Mouse (Mus musculus): ENCODE results near the gene Pfn3. TPM values are rescaled to one million over a fixed set of nuclear protein-coding genes. Genes with fewer than 3 reads are reported as not detected.

The Pfn3 gene
- total RNA-seq, 2 experiments from 2014 or later = not detected

DNA sequence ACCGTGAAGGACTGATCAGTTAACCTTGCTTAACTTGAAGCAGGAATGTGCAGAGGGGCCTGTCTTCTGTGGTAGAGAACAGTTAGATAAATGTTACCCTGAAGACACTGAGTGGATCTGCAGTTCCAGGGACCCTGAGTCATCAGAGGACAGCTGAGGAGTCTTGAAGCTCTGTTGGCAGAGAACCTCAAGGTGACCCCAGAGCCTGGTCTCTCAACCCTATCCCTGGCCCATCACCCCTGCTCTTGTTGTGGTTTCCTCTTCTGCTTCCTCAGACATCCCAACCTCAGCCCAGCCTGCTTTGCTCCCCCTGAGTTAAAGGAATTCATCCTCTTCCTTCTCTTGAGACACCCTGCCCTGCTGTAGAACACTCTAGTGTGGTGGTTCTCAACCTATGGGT is 16.9 kb downstream of the Pfn3 start, which contains the start of gene Slc34a1:
Slc34a1 (plus strand) TSS at position 100 of the 400 bp plus-strand sequence.
- DNase-seq = no peak

DNA sequence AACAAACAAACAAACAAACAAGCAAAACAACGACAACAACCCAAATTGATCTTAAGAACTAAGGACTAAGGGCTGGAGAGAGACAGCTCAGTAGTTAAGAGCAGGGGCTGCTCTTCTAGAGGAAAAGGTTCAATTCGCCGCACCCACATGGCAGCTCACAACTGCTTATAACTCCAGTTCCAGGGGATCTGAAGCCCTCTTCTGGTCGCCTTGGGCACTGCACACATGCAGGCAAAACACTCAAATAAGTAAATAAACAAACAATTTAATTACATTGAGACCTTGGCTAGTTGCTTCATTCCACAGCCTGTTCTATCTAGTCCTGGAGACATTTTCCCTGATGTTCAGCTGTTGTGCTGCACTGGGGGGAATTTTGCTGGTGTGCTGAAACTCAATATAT is 22.1 kb downstream of the Pfn3 start:
- DNase-seq = no peak

DNA sequence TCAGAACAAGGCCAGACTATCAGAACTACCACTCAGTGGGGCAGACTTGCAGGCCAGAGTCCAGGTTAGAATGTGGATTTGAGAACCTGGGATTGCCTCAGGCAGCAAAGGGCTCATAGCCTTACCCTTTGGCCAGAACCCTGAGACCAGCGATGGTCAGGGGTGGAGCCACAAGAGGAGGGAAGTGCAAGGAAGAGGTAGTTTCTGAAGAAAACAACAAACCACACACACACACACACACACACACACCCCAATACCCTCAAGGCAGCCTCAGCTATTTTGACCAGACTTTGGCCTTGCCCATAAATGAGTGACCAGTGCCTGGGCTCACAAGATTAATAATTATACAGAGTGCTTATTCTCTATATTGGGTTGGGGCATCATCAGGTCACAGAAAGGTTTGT is 23.4 kb downstream of the Pfn3 start:
- DNase-seq = no peak

DNA sequence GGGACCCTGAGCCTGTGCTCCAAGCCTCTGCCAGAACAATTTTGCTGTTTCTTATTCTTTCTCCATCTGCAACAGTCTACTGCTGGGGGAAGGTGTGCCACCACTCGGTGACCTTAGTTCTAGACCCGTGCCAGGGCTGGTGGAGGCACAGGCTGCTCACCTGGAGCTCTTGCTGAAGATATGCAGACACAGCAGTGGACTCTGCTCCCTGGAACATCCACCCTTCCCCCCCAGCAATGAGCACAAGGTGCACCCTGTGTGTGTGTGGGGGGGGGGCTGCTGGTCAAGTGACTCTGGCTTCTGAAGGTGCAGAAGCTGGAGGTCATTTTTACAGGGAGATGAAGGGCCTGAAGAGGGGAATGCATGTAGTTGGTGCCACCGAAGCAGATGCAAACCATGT is 24.4 kb downstream of the Pfn3 start:
- DNase-seq = no peak

DNA sequence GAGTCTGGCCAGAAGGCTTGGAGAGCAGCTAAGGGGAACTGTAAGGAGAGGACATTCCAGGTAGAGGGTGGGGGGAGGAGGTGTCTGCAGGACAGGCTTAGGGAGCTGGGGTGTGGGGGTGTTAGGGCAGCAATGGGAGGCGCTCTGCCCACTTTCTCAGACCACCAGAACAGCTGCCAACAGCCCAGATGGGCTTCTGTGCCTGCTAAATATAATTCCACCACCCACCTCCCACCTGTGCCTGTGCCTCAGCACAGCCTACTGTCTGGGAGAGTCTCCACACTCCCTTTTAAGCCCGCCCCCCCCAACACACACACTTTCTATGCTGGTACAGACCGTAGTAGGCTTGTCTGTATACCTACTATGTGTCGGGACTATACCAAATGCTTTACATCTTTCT is 33.2 kb downstream of the Pfn3 start:
- DNase-seq = no peak

DNA sequence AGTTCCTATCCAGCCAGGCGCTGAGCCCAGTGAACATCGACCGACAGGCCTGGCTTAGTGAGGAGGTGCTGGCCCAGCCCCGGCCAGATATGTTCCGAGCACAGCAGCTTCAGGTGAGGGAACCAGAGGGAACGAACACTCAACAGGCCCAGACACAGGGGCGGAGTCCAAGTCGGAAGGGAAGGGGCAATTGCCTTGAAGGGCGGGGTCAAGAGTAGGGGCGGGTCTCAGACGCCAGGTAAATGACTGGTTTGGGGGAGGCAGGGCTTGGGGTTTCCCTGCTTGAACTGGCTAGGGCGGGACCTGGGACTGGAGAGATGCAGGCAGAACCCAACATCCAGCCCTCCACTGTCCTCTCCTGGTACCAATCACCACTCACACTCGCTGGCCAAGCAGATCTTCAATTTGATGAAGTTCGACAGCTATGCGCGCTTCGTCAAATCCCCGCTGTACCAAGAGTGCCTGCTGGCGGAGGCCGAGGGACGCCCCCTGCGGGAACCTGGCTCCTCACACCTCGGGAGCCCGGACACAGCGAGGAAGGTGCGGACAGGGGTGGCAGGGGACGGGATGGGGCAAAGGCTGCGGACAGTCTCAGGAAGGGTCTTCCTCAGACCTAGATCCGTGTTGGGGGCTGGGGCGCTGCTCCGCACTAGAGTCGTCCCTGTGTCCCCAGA is 36.0 kb downstream of the Pfn3 start:
- DNase-seq = no peak

DNA sequence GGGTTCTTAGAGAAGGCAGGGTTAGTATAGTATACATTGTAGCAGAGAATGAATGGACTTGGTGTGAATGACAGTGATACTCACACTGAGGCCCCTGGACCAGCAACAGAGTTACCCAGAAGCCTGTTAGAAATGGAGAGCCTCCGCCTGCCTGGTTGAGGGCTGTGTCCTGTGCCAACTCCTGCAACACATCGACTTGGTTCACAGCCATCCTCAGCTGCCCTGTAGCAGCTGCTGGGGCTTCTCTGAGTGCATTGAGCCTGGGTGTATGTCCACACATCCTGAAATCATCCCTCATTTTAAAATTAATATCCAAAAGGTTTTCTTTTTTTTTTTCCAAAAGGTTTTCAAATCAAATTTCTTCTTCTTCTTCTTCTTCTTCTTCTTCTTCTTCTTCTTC is 39.2 kb downstream of the Pfn3 start:
- DNase-seq = no peak

DNA sequence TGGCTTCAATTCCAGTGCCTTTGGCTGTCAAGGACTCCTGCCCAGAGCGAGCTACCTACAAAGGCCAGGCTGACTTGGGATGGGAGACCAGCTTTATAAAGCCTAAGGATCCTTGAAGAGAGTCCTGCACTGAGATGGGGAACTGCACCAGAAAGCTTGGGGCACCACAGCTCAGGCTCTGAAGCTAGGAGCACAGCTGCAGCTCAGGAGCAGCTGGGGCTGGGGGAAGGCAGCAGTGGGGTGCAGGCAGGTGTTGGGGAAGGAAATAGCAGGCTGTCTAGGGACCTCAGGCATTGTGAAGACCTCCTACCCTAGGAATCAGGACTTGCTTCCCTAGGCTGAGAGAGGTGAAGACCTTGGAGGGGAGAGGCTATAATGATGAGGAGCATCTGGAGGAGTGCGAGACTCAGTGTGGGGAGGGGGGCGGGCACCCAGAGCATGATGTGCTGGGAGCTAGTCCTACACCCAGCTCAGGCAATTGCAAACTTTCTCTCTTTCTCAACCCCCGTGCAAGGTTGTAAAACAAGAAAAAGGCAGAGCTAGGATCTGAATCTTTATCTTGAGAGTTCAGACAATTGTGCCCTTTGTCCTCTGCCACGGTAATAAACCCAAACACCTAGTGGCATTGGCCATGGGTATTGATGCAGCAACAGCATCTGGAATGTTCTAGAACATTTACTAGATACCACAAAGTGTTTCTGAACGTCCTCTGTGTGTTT is 40.7 kb downstream of the Pfn3 start:
- no peak for DNase-seq

DNA sequence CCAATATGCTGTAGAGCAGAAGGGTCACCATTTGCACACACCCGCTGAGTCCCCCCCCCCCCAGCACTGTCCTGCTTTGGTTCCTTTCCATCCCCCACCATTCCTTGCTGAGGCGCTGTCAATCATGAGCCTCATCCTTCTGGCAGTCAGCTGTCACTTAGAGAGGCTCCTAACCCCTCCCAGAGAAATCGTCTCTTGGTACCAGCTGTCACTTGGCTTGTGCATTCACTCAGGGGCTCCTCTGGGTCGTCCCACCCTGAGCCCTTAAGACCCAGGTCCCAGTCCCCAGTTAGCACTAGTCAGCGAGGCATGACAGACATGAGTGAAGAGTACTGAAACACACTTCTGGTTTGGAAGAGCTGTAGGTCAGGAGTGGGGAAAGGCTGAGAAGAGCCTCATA is 43.3 kb downstream of the Pfn3 start:
- no peak for DNase-seq

DNA sequence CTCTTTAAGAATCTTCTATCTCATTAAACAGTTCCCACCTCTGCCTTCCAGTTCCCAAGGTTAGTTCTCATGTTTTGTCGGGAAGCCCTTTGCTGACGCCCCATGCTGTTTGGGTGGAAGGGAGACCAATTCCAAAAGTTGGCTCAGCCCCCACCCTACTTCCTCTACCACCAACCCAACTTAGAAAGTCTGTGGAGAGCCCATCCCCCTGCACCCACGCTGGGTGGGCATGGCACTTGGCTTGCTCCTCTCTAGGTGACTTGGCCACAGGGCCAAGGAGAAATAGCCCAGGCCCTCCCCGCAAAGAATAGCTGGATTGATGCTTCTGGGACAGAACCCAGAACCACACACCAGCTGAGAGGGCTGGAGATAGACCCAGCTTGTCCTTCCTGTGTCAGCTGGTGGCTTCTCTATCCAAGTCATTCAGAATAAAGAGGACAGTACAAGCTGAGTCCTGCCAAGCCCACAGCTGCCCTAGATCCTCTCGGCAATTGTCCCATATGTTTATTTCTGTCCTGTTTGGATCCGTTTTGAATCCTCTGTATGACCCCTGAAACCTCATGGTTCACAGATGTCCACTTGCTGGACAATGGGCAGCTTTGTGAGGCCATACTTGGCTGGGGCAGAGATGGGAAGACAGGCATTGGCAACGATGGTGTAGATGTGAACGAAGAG is 43.9 kb downstream of the Pfn3 start:
- no peak for DNase-seq

DNA sequence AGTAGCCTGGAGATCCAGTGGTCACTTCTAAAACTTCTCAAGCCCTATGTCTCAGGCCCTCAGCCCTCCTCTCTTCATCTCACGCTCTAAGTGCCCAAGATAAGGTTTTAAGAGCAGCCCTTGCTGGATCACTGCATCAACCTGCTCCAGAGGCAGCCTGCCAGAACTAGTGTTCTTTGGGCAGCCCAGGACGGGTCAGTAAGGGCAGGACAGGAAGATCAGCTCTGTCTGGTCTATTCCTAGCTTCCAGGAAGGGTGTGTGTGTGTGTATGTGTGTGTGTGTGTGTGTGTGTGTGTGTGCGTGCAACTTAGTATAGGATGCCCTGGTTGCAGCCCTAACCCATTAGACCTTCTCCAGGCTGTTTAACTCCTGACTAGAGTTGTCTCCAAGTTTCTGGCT is 44.8 kb downstream of the Pfn3 start:
- DNase-seq = no peak

DNA sequence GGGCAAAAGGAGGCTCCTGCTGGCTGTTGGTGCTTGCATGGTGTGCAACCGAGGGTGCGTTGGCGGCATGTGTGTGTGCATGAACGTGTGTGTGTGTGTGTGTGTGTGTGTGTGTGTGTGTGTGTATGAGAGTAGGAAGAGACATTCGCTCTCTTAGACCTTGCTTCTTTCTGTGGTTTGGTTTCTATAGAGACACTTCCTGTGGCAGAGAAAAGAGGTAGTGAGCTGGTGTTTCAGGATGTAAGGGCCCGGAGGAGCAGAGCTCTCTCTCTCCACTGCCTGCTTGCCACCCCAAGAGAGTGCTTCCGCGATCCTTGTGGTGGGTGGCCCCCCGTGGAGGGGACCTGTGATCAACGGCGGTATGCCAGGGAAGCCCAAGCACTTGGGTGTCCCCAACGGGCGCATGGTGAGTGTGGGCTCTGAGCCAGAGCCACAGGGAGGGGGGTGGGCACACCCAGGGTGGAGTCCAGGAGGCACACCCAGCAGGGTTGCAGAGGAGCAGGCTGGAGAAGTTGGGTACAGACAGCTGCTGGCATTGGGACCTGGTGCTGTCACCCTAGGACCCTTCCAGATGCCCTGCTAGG is 45.4 kb downstream of the Pfn3 start, which contains the start of gene Rgs14:
Rgs14 (plus strand) TSS at position 202 of the 584 bp plus-strand sequence.
- DNase-seq = no peak

DNA sequence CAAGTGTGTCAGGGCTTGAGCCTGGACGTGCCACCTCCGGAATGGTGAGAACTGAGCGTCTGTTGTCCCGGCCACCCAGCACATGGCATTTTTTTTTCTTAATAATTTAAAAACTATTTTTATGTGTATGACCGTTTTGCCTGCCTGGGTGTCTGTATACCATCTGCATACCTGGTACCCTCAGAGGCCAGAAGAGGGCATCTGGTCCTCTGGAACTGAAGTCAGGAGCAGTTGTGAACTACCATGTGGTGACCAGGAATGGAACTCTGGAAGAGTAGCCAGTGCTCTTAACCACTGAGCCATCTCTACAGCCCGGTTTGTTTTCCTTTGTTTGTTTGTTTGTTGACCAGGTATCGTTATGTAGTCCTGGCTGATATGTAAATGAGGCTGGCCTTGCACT is 46.6 kb downstream of the Pfn3 start:
- no peak for DNase-seq

Small RNA genes lying within 50 kb of the gene (microRNA-seq; reads per million reads assigned to microRNA genes)
- 0.50 to 0.64 reads per million in 2 experiments for gene Mir6943

Other genes starting within 250 kb of the Pfn3 start
- 10 to 100 TPM; 75.4 to 89.6 TPM for gene Nsd1, start 205.4 kb downstream of the Pfn3 start, total RNA-seq (2021)
- 10 to 100 TPM; 66.3 to 79.2 TPM for gene Prelid1, start 94.7 kb downstream of the Pfn3 start, total RNA-seq (2021)
- gene Rab24, start 93.3 kb downstream of the Pfn3 start, total RNA-seq (2021) = 10 to 100 TPM; 36.0 to 37.2 TPM
- 1 to 10 TPM; 6.2 to 7.8 TPM for gene Mxd3, start 85.4 kb downstream of the Pfn3 start, total RNA-seq (2021)
- gene Lman2, start 52.4 kb downstream of the Pfn3 start, total RNA-seq (2021) = 10 to 100 TPM; 37.0 to 45.1 TPM
- under 1 TPM; 0.19 to 0.36 TPM for gene Rgs14, start 45.5 kb downstream of the Pfn3 start, total RNA-seq (2021)
- gene Slc34a1, start 17.0 kb downstream of the Pfn3 start, total RNA-seq (2021) = under 1 TPM in 1 of 2 experiments, not detected in 1; 0.11 TPM
- gene F12, start 11.6 kb upstream of the Pfn3 start, total RNA-seq (2021) = under 1 TPM in 1 of 2 experiments, not detected in 1; 0.34 TPM
- 10 to 100 TPM; 17.4 to 22.3 TPM for gene Grk6, start 29.8 kb upstream of the Pfn3 start, total RNA-seq (2021)
- 1 to 10 TPM; 2.1 to 2.5 TPM for gene Prr7, start 49.0 kb upstream of the Pfn3 start, total RNA-seq (2021)
- 10 to 100 TPM; 52.6 to 71.2 TPM for gene Dbn1, start 72.9 kb upstream of the Pfn3 start, total RNA-seq (2021)
- 100 to 1,000 TPM; 458 to 513 TPM for gene Pdlim7, start 98.4 kb upstream of the Pfn3 start, total RNA-seq (2021)
- gene Dok3, start 114.1 kb upstream of the Pfn3 start, total RNA-seq (2021) = 1 to 10 TPM; 2.0 to 4.0 TPM
- 10 to 100 TPM; 12.7 to 13.7 TPM for gene Ddx41, start 121.4 kb upstream of the Pfn3 start, total RNA-seq (2021)
- gene Fam193b, start 155.9 kb upstream of the Pfn3 start, total RNA-seq (2021) = 10 to 100 TPM; 19.9 to 26.5 TPM
- 100 to 1,000 TPM; 147 to 192 TPM for gene Tmed9, start 158.5 kb upstream of the Pfn3 start, total RNA-seq (2021)
- 1 to 10 TPM; 8.3 to 9.2 TPM for gene B4galt7, start 184.7 kb upstream of the Pfn3 start, total RNA-seq (2021)
- gene Caml, start 207.8 kb upstream of the Pfn3 start, total RNA-seq (2021) = 10 to 100 TPM; 13.0 to 17.1 TPM
- 10 to 100 TPM; 27.8 to 30.1 TPM for gene Ddx46, start 219.8 kb upstream of the Pfn3 start, total RNA-seq (2021)